Mouse (Mus musculus): ENCODE results near the gene Wnt6. TPM values are rescaled to one million over a fixed set of nuclear protein-coding genes. Genes with fewer than 3 reads are reported as not detected.
"Not testable (repeated sequence)": the region's sequence is repeated elsewhere in the genome, so short reads cannot be mapped to it uniquely, and the experiment has no call there.

Gene Wnt6
- polyA plus RNA-seq, 1 experiment from 2014 or later: 0.13 TPM

GRCm38 (mm10) chr1:74807551-74808071, 35.9 kb downstream of the Wnt6 start:
- ATAC-seq (replicated peaks; ENCODE audit: insufficient number of reproducible peaks, insufficient read depth, low FRiP score, low read depth): no peak
- Histone ChIP-seq H3K27me3 (peaks cover 95% of the 10 kb centered on the region), H3K4me1 (replicated peaks) (peaks cover 39% of the 10 kb centered on the region), H3K4me3 (peak overlapping the region; percentile 33; the same call in 1 of the 2 replicates), H3K36me3 (no peaks in the 10 kb centered on the region), H3K9me3 (replicated peaks) (no peaks in the 10 kb centered on the region), H3K4me2 (peak overlapping the region; percentile 55), H3K9ac (peak overlapping the region; percentile 6; the same call in 1 of the 2 replicates), H3K27ac (no peak overlapping the region)
- 10% methylated on average over 23 of the region's 23 CpGs for WGBS

GRCm38 (mm10) chr1:74808078-74808477, 36.4 kb downstream of the Wnt6 start:
- Histone ChIP-seq H3K9ac (no peak overlapping the region), H3K4me1 (replicated peaks) (peaks cover 34% of the 10 kb centered on the region), H3K4me2 (peak overlapping the region; percentile 55), H3K4me3 (peak overlapping the region; percentile 22; the same call in 1 of the 2 replicates), H3K36me3 (no peaks in the 10 kb centered on the region), H3K9me3 (replicated peaks) (no peaks in the 10 kb centered on the region), H3K27me3 (peaks cover 90% of the 10 kb centered on the region), H3K27ac (no peak overlapping the region)
- under 1% methylated on average over 16 of the region's 16 CpGs for WGBS
- ATAC-seq (replicated peaks; ENCODE audit: insufficient number of reproducible peaks, insufficient read depth, low FRiP score, low read depth): peak; percentile 74

- Histone ChIP-seq H3K27ac (no peak overlapping the region), H3K4me3 (no peak overlapping the region), H3K4me2 (no peak overlapping the region), H3K4me1 (replicated peaks) (peaks cover 26% of the 10 kb centered on the region), H3K27me3 (peaks cover 81% of the 10 kb centered on the region), H3K36me3 (no peaks in the 10 kb centered on the region), H3K9ac (no peak overlapping the region), H3K9me3 (replicated peaks) (no peaks in the 10 kb centered on the region)
- no peak for ATAC-seq (replicated peaks; ENCODE audit: insufficient number of reproducible peaks, insufficient read depth, low FRiP score, low read depth)
- 47% methylated on average over 10 of the region's 10 CpGs for WGBS
Observed at GRCm38 (mm10) chr1:74809007-74809406, 37.3 kb downstream of the Wnt6 start.

GRCm38 (mm10) chr1:74814931-74815647, 43.4 kb downstream of the Wnt6 start:
- Histone ChIP-seq H3K9ac (no peak overlapping the region), H3K4me3 (no peak overlapping the region), H3K4me2 (no peak overlapping the region), H3K9me3 (replicated peaks) (no peaks in the 10 kb centered on the region), H3K27me3 (peaks cover 20% of the 10 kb centered on the region), H3K27ac (no peak overlapping the region), H3K4me1 (replicated peaks) (peaks cover 6% of the 10 kb centered on the region), H3K36me3 (no peaks in the 10 kb centered on the region)
- ATAC-seq (replicated peaks; ENCODE audit: insufficient number of reproducible peaks, insufficient read depth, low FRiP score, low read depth): no peak
- WGBS: 60% methylated on average over 9 of the region's 9 CpGs

GRCm38 (mm10) chr1:74815965-74816364, 44.3 kb downstream of the Wnt6 start:
- 90% methylated on average over 6 of the region's 6 CpGs for WGBS
- not testable (repeated sequence) for H3K9me3 ChIP-seq (replicated peaks); H3K4me2 ChIP-seq; H3K4me3 ChIP-seq; H3K36me3 ChIP-seq; H3K9ac ChIP-seq; ATAC-seq (replicated peaks; ENCODE audit: insufficient number of reproducible peaks, insufficient read depth, low FRiP score, low read depth); H3K4me1 ChIP-seq (replicated peaks); H3K27ac ChIP-seq
- peaks cover 15% of the 10 kb centered on the region for H3K27me3 ChIP-seq

- no peaks in the 10 kb centered on the region for H3K9me3 ChIP-seq (replicated peaks)
- 6% methylated on average over 38 of the region's 38 CpGs for WGBS
- H3K36me3 ChIP-seq: no peaks in the 10 kb centered on the region
- H3K27me3 ChIP-seq: peaks cover 8% of the 10 kb centered on the region; the same call in 1 of the 2 replicates
- H3K4me2 ChIP-seq: peak overlapping the region; percentile 58
- peak; percentile 89 for ATAC-seq (replicated peaks; ENCODE audit: insufficient number of reproducible peaks, insufficient read depth, low FRiP score, low read depth)
- H3K9ac ChIP-seq: peak overlapping the region; percentile 78
- peak overlapping the region; percentile 82 for H3K27ac ChIP-seq
- H3K4me1 ChIP-seq (replicated peaks): peaks cover 6% of the 10 kb centered on the region
- H3K4me3 ChIP-seq: peak overlapping the region; percentile 71
Observed at GRCm38 (mm10) chr1:74816612-74817199, 45.0 kb downstream of the Wnt6 start.

- 0 out of 2 replicates have a peak, but pooled peaks have one; percentile 7 for ATAC-seq (replicated peaks; ENCODE audit: insufficient number of reproducible peaks, insufficient read depth, low FRiP score, low read depth)
Observed at GRCm38 (mm10) chr1:74817219-74817618, 45.5 kb downstream of the Wnt6 start.

GRCm38 (mm10) chr1:74818509-74818908, 46.8 kb downstream of the Wnt6 start:
- H3K4me1 ChIP-seq (replicated peaks): peaks cover 6% of the 10 kb centered on the region
- H3K27me3 ChIP-seq: no peaks in the 10 kb centered on the region
- 91% methylated on average over 1 of the region's 1 CpGs for WGBS
- H3K4me2 ChIP-seq: no peak overlapping the region
- H3K4me3 ChIP-seq: no peak overlapping the region
- H3K27ac ChIP-seq: no peak overlapping the region
- H3K9ac ChIP-seq: no peak overlapping the region
- H3K9me3 ChIP-seq (replicated peaks): no peaks in the 10 kb centered on the region
- no peak for ATAC-seq (replicated peaks; ENCODE audit: insufficient number of reproducible peaks, insufficient read depth, low FRiP score, low read depth)
- no peaks in the 10 kb centered on the region for H3K36me3 ChIP-seq

More at GRCm38 (mm10) chr1:74817219-74817618, 45.5 kb downstream of the Wnt6 start:
- Histone ChIP-seq H3K27ac (peak overlapping the region; percentile 82), H3K27me3 (peaks cover 2% of the 10 kb centered on the region; the same call in 1 of the 2 replicates), H3K9ac (peak overlapping the region; percentile 78), H3K9me3 (replicated peaks) (no peaks in the 10 kb centered on the region), H3K4me1 (replicated peaks) (peaks cover 6% of the 10 kb centered on the region), H3K4me2 (peak overlapping the region; percentile 58), H3K4me3 (peak overlapping the region; percentile 71), H3K36me3 (no peaks in the 10 kb centered on the region)
- WGBS: 18% methylated on average over 14 of the region's 14 CpGs

GRCm38 (mm10) chr1:74823598-74823997, 51.9 kb downstream of the Wnt6 start:
- not testable (repeated sequence) for H3K27me3 ChIP-seq; H3K4me2 ChIP-seq; H3K4me3 ChIP-seq; H3K36me3 ChIP-seq; H3K4me1 ChIP-seq (replicated peaks); H3K27ac ChIP-seq; H3K9ac ChIP-seq; H3K9me3 ChIP-seq (replicated peaks); ATAC-seq (replicated peaks; ENCODE audit: insufficient number of reproducible peaks, insufficient read depth, low FRiP score, low read depth)
- 88% methylated on average over 4 of the region's 4 CpGs for WGBS

GRCm38 (mm10) chr1:74824518-74825302, 53.0 kb downstream of the Wnt6 start:
- Histone ChIP-seq H3K4me3 (no peak overlapping the region), H3K36me3 (no peaks in the 10 kb centered on the region), H3K27me3 (no peaks in the 10 kb centered on the region), H3K4me2 (no peak overlapping the region), H3K9ac (no peak overlapping the region), H3K27ac (no peak overlapping the region), H3K4me1 (replicated peaks) (peaks cover 3% of the 10 kb centered on the region; the same call in 1 of the 2 replicates), H3K9me3 (replicated peaks) (no peaks in the 10 kb centered on the region)
- WGBS: 33% methylated on average over 14 of the region's 14 CpGs
- ATAC-seq (replicated peaks; ENCODE audit: insufficient number of reproducible peaks, insufficient read depth, low FRiP score, low read depth): no peak

GRCm38 (mm10) chr1:74830061-74830460, 58.4 kb downstream of the Wnt6 start:
- Histone ChIP-seq H3K27me3 (peaks cover 9% of the 10 kb centered on the region; the same call in 1 of the 2 replicates), H3K9ac (no peak overlapping the region), H3K4me2 (no peak overlapping the region), H3K27ac (no peak overlapping the region), H3K9me3 (replicated peaks) (no peaks in the 10 kb centered on the region), H3K36me3 (no peaks in the 10 kb centered on the region), H3K4me3 (no peak overlapping the region), H3K4me1 (replicated peaks) (no peaks in the 10 kb centered on the region)
- WGBS: 65% methylated on average over 9 of the region's 9 CpGs
- no peak for ATAC-seq (replicated peaks; ENCODE audit: insufficient number of reproducible peaks, insufficient read depth, low FRiP score, low read depth)
